Mouse (Mus musculus) layer of hippocampus, postnatal 36 days (tissue): ENCODE measurements around the gene Ints4. TPM values are rescaled to one million over a fixed set of nuclear protein-coding genes. Genes with fewer than 3 reads are reported as not detected.
"Not testable (repeated sequence)": the region's sequence is repeated elsewhere in the genome, so short reads cannot be mapped to it uniquely, and the experiment has no call there.

ENCODE experiments used
- DNase-seq, 2 experiments: peaks; one replicate each; pipeline ENCODE4 v3.0.0; 2022
- total RNA-seq, 2 experiments: library from RNA; stranded (reverse); gene quantifications; 2 replicates each; pipeline ENCODE4 v1.2.3; 2021

Ints4 gene
- total RNA-seq = 10 to 100 TPM; 31.5 to 32.4 TPM

- peak; percentile 93 to 94 for DNase-seq
These were observed at the start of gene Ints4 for GRCm38 (mm10) chr7:97480821-97481339. Gene Ints4, plus strand, starts transcription at chr7:97480956.

- not testable (repeated sequence) for DNase-seq
These were observed 47.2 kb upstream of the Ints4 start for GRCm38 (mm10) chr7:97433517-97433916.

- DNase-seq = no peak
These were observed 46.2 kb upstream of the Ints4 start for GRCm38 (mm10) chr7:97434517-97434916.

GRCm38 (mm10) chr7:97438986-97439385 is 41.8 kb upstream of the Ints4 start:
- DNase-seq = no peak

- peak; percentile 88 to 91 for DNase-seq
These were observed 34.4 kb upstream of the Ints4 start for GRCm38 (mm10) chr7:97446171-97446925.

GRCm38 (mm10) chr7:97447050-97447531 is 33.7 kb upstream of the Ints4 start:
- peak in 1 of 2 experiments; percentile 37 for DNase-seq

GRCm38 (mm10) chr7:97451023-97451422 is 29.7 kb upstream of the Ints4 start, which contains the start of gene Kctd14:
Gene Kctd14, plus strand, starts transcription at chr7:97451323.
- not testable (repeated sequence) for DNase-seq

GRCm38 (mm10) chr7:97452196-97452595 is 28.6 kb upstream of the Ints4 start:
- DNase-seq = no peak

- no peak for DNase-seq
These were observed 27.4 kb upstream of the Ints4 start for GRCm38 (mm10) chr7:97453141-97453921.

- DNase-seq = no peak
These were observed 26.0 kb upstream of the Ints4 start for GRCm38 (mm10) chr7:97454795-97455194.

GRCm38 (mm10) chr7:97455577-97455976 is 25.2 kb upstream of the Ints4 start:
- no peak for DNase-seq

- peak; percentile 28 to 55 for DNase-seq
These were observed 7.8 kb upstream of the Ints4 start for GRCm38 (mm10) chr7:97473001-97473400.

- no peak for DNase-seq
These were observed 1.4 kb upstream of the Ints4 start for GRCm38 (mm10) chr7:97479349-97479748.

- DNase-seq = no peak
These were observed 466 bp upstream of the Ints4 start for GRCm38 (mm10) chr7:97480290-97480689.

GRCm38 (mm10) chr7:97483378-97483777 is 2.6 kb downstream of the Ints4 start:
- no peak for DNase-seq

GRCm38 (mm10) chr7:97491157-97491556 is 10.4 kb downstream of the Ints4 start:
- no peak for DNase-seq

- DNase-seq = no peak
These were observed 11.7 kb downstream of the Ints4 start for GRCm38 (mm10) chr7:97492420-97492819.

GRCm38 (mm10) chr7:97495052-97495451 is 14.3 kb downstream of the Ints4 start:
- DNase-seq = no peak

- DNase-seq = no peak
These were observed 19.9 kb downstream of the Ints4 start for GRCm38 (mm10) chr7:97500555-97501209.

- DNase-seq = no peak
These were observed 34.0 kb downstream of the Ints4 start for GRCm38 (mm10) chr7:97514786-97515185.

- no peak for DNase-seq
These were observed 39.2 kb downstream of the Ints4 start for GRCm38 (mm10) chr7:97519935-97520334.

- DNase-seq = no peak
These were observed 54.8 kb downstream of the Ints4 start for GRCm38 (mm10) chr7:97535531-97535930.

- no peak for DNase-seq
These were observed 55.8 kb downstream of the Ints4 start for GRCm38 (mm10) chr7:97536571-97536970.
